Mouse (Mus musculus): ENCODE results near the gene Ripor2. TPM values are rescaled to one million over a fixed set of nuclear protein-coding genes. Genes with fewer than 3 reads are reported as not detected.

Ripor2 gene
- polyA plus RNA-seq (2015; fragmentation: Nextera tagmentation; extraction: Ambion mirVana) = 5.9 and 7.1 TPM in 2 replicates

DNA sequence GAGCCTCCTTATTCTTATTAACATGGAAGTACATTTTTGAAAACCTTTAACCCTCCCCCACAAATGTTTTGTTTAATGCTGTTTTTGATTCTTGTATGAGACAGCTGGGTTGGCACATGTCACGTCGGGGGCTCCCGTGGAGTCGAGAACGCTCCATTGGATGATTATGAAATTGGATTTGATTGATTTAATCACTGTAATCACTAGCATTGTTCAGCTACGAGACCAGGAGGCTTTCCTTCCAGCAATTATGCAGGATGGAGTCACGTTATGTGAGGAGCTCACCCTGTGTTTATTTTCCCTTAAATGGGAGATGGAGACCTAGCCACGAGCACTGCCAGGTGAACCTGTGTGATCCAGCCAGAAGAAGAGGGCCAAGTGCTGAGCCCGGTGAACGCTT is at the start of gene Ripor2:
TSS of gene Ripor2 (plus strand) at position 357 of the 400 bp plus-strand sequence.
- no peak within 1 kb of the TSS for H3K4me2 ChIP-seq
- H3K4me3 ChIP-seq = no peak within 1 kb of the TSS
- H3K27ac ChIP-seq = no peak within 1 kb of the TSS
- H3K27me3 ChIP-seq = no peaks in the 10 kb centered on the region
- no peaks in the 10 kb centered on the region for H3K36me3 ChIP-seq
- WGBS = 54% methylated on average over 10 of the region's 10 CpGs
- ATAC-seq (ENCODE audit: insufficient number of reproducible peaks, insufficient read depth, low FRiP score, low TSS enrichment, low read depth) = no peak
- peaks cover 2% of the 10 kb centered on the region for H3K4me1 ChIP-seq
- no peak within 1 kb of the TSS for H3K9ac ChIP-seq
- no peaks in the 10 kb centered on the region for H3K9me3 ChIP-seq

DNA sequence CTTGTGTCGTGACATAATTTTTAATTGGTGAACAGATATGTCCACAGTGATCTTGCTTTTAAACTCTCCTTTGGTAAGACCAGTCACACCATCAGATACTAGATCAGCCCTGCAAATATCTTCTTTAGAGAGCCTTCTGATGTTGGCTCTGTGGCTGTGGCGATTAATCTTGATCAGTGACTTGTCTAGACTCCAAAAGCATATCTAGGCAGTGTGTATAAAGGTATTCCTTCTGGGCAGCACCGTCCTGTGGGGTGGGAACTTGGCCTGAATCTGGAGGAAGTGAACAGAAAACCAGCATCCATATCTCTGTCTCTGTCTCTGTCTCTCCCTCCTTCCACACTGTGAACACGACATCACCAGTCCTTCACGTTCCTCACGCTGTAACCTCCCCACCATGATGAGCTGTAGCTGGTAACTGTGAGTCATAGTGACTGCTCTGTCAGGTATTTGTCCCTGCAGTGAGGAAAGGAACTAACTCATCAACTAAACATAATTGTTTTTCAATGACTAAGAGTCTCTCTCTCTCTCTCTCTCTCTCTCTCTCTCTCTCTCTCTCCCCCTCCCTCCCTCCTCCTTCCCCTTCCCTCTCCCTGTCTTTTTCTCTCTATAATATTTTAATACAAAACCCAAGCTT is 45.3 kb upstream of the Ripor2 start:
- H3K4me1 ChIP-seq = no peaks in the 10 kb centered on the region
- no peaks in the 10 kb centered on the region for H3K9me3 ChIP-seq
- no peak overlapping the region for H3K4me3 ChIP-seq
- H3K4me2 ChIP-seq = no peak overlapping the region
- no peak overlapping the region for H3K27ac ChIP-seq
- WGBS = 87% methylated on average over 6 of the region's 6 CpGs
- H3K9ac ChIP-seq = no peak overlapping the region
- no peaks in the 10 kb centered on the region; the same call in 1 of the 2 replicates for H3K27me3 ChIP-seq
- no peak for ATAC-seq (ENCODE audit: insufficient number of reproducible peaks, insufficient read depth, low FRiP score, low TSS enrichment, low read depth)
- no peaks in the 10 kb centered on the region for H3K36me3 ChIP-seq

DNA sequence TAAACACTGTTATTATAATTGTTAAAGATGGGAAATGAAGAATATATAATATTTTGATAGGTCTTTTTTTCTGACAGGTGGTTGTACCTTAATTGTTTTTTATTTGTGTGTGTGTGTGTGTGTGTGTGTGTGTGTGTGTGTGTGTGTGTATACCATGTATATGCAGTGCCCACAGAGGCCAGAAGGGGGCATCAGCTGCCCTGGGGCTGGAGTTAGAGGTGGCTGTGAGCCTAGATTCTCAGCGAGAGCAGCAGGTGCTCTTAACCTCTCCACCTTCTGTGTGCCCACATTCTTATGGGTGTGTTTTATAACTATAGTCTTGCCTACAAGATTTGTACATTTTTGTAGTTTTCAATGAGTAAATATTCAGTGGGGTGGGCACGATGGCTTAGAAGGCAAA is 44.0 kb upstream of the Ripor2 start:
- no peaks in the 10 kb centered on the region for H3K36me3 ChIP-seq
- no peak overlapping the region for H3K27ac ChIP-seq
- no peak overlapping the region for H3K4me2 ChIP-seq
- 85% methylated on average over 2 of the region's 2 CpGs for WGBS
- no peaks in the 10 kb centered on the region; the same call in 1 of the 2 replicates for H3K27me3 ChIP-seq
- no peaks in the 10 kb centered on the region for H3K9me3 ChIP-seq
- no peak overlapping the region for H3K4me3 ChIP-seq
- no peaks in the 10 kb centered on the region for H3K4me1 ChIP-seq
- ATAC-seq (ENCODE audit: insufficient number of reproducible peaks, insufficient read depth, low FRiP score, low TSS enrichment, low read depth) = no peak
- H3K9ac ChIP-seq = no peak overlapping the region

DNA sequence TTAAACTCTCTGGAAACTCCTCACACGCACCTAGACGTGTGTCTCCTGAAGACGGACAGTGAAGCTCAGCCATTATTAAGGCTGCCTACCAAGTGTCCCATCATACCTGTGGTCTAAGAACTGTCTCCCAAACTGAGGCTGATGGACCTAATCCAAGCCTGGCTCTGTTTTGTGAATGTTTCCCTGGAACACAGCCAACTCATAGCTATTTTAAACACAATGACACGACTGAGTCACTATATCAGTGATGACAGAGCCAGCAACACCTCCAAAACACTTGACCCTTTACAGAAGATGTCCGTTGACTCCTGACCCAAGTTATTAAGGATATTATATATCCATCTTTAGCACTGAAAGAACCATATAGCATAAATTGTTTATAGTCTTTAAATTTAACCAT is 43.0 kb upstream of the Ripor2 start:
- Histone ChIP-seq H3K27me3 (no peaks in the 10 kb centered on the region; the same call in 1 of the 2 replicates), H3K9me3 (no peaks in the 10 kb centered on the region), H3K4me1 (no peaks in the 10 kb centered on the region), H3K27ac (no peak overlapping the region), H3K4me3 (no peak overlapping the region), H3K4me2 (no peak overlapping the region), H3K9ac (no peak overlapping the region), H3K36me3 (no peaks in the 10 kb centered on the region)
- WGBS = 75% methylated on average over 5 of the region's 5 CpGs
- no peak for ATAC-seq (ENCODE audit: insufficient number of reproducible peaks, insufficient read depth, low FRiP score, low TSS enrichment, low read depth)

DNA sequence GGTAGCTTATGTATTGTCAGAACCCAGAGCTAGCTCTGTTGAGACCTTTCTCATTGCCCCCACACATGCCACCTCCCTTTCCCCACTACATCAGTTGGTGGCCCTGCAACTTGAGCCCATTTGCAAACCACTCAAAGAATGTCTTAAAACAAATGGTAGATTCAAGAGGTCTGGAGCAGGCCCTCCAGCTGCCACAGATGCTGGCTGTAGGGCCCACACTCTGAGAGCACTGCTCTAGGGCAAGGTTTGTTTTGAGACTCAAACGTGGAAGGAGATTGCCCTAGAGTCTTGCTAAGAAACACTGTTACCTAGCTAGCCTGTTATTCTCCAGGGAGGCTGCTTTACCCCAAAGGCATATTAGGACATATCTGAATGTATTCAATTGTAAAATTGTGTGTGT is 36.3 kb upstream of the Ripor2 start:
- Histone ChIP-seq H3K9me3 (no peaks in the 10 kb centered on the region), H3K36me3 (no peaks in the 10 kb centered on the region), H3K9ac (no peak overlapping the region), H3K4me2 (no peak overlapping the region), H3K4me1 (no peaks in the 10 kb centered on the region), H3K27me3 (no peaks in the 10 kb centered on the region), H3K27ac (no peak overlapping the region), H3K4me3 (no peak overlapping the region)
- ATAC-seq (ENCODE audit: insufficient number of reproducible peaks, insufficient read depth, low FRiP score, low TSS enrichment, low read depth) = no peak
- 22% methylated on average over 1 of the region's 1 CpGs for WGBS

DNA sequence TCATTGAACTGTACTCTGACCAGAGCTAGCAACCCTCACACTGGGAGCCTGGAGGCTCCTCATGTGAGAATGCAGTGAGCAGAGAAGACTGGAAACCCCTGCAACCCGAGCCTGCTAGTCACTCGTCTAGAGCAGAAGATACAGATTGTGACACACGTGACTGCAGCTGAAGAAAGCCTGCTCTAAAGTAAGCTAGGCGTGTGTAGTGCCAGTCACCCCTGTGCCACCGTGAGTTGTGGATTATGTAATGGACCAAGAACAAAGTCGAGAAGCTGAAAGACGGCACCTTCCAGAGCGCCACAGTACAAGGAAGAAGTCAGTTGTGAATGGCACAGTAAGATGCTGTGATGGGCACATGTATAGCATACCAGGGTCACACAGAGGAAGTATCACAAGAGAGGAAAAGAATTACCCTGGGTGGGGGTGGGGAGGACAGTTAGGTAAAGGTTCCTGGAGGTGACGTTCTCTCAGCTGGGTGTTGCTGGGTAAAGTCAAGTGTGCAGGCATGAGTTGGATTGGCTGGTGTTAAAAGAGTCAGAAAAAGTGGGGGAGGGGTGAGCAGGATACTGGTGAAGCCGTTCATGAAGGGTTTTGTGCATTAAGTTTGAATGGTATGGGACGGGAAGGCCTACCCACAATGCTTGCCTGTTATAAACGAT is 35.1 kb upstream of the Ripor2 start:
- 79% methylated on average over 12 of the region's 12 CpGs for WGBS
- H3K9me3 ChIP-seq = no peaks in the 10 kb centered on the region
- ATAC-seq (ENCODE audit: insufficient number of reproducible peaks, insufficient read depth, low FRiP score, low TSS enrichment, low read depth) = no peak
- no peak overlapping the region for H3K4me2 ChIP-seq
- no peak overlapping the region for H3K4me3 ChIP-seq
- H3K27me3 ChIP-seq = no peaks in the 10 kb centered on the region
- no peak overlapping the region for H3K9ac ChIP-seq
- H3K4me1 ChIP-seq = peaks cover 6% of the 10 kb centered on the region
- H3K27ac ChIP-seq = no peak overlapping the region
- no peaks in the 10 kb centered on the region for H3K36me3 ChIP-seq

DNA sequence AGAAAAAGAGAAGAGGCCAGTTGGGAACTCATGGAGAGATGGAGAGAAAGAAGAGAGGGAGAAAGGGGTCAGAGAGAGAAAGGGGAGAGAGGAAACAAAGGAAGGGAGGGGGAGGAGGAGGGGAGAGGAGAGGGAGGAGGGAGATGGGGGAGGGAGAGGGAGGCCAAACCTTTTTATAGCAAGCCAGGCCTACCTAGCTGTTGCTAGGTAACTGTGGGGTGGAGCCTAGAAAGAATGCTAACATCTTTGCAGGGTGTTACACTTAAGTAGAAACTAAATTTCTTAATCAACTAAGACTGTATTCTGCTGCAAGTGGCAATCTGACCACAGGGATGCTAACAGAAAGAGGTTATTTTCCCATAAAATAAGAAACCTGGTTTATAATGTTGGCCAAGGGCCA is 33.1 kb upstream of the Ripor2 start:
- H3K9ac ChIP-seq = no peak overlapping the region
- H3K4me1 ChIP-seq = peaks cover 9% of the 10 kb centered on the region
- ATAC-seq (ENCODE audit: insufficient number of reproducible peaks, insufficient read depth, low FRiP score, low TSS enrichment, low read depth) = no peak
- no peaks in the 10 kb centered on the region for H3K27me3 ChIP-seq
- no peaks in the 10 kb centered on the region for H3K9me3 ChIP-seq
- H3K4me3 ChIP-seq = no peak overlapping the region
- H3K36me3 ChIP-seq = no peaks in the 10 kb centered on the region
- no peak overlapping the region for H3K27ac ChIP-seq
- no peak overlapping the region for H3K4me2 ChIP-seq

DNA sequence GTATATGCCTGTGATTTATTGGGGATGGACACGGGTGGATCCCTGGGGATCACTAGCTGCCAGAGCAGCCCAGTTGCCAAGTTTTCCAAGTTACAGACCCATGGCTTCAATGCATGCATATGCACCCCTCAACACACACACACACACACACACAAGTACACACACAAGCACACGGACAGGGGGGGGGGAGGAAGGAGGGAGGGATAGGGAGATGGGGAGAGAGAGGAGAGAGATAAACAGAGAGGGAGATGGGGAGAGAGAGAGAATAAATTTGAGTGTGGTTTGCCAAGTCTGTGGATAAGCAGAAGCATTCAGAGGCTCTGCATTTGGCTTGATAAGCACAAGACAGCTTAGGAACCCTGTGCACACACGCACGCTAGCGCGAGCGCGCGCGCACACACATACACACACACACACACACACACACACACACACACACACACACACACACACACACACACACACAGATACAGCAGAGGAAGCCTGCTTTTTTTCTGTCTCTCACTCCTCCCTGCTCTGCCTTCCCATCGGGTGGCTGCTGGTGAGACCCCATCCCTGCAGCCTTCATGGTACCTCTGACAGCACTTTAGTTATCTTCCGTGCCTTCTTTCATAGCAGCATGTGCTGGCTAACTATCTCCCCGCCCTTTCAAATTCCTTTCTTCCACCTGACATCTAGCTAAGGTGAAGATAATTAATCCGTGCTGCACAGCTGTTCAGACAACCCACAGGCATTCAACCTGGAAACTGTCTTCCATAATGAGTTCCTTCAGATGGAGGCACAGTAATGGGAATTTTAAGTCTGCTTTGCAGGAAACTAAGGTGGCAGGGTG is 30.7 kb upstream of the Ripor2 start:
- Histone ChIP-seq H3K36me3 (no peaks in the 10 kb centered on the region), H3K9me3 (no peaks in the 10 kb centered on the region), H3K4me1 (peaks cover 9% of the 10 kb centered on the region), H3K9ac (no peak overlapping the region), H3K4me3 (no peak overlapping the region), H3K27ac (no peak overlapping the region), H3K27me3 (no peaks in the 10 kb centered on the region), H3K4me2 (no peak overlapping the region)
- 55% methylated on average over 10 of the region's 14 CpGs for WGBS
- no peak for ATAC-seq (ENCODE audit: insufficient number of reproducible peaks, insufficient read depth, low FRiP score, low TSS enrichment, low read depth)

DNA sequence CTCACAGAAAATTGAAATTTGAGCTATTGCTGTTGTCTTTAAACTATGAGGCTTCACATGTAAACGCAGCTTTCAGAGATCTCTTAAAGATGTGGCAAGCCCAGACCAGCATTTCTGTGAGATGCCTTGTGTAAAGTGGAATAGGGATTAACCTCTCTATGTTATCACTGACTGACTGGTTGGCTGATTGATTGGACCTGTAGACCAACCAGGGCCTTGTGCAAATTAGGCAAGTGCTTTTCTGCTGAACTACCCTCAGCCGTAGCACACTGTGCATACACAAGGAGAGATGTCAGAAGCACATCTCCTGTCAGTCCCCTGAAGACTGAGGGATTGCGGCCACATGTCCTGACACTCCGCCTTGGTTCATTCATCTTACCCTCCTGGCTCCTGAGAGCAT is 29.9 kb upstream of the Ripor2 start:
- H3K27ac ChIP-seq = no peak overlapping the region
- H3K27me3 ChIP-seq = no peaks in the 10 kb centered on the region
- WGBS = 50% methylated on average over 4 of the region's 4 CpGs
- no peak overlapping the region for H3K4me2 ChIP-seq
- no peaks in the 10 kb centered on the region for H3K36me3 ChIP-seq
- no peak for ATAC-seq (ENCODE audit: insufficient number of reproducible peaks, insufficient read depth, low FRiP score, low TSS enrichment, low read depth)
- peaks cover 9% of the 10 kb centered on the region for H3K4me1 ChIP-seq
- no peak overlapping the region for H3K4me3 ChIP-seq
- H3K9ac ChIP-seq = no peak overlapping the region
- no peaks in the 10 kb centered on the region for H3K9me3 ChIP-seq

DNA sequence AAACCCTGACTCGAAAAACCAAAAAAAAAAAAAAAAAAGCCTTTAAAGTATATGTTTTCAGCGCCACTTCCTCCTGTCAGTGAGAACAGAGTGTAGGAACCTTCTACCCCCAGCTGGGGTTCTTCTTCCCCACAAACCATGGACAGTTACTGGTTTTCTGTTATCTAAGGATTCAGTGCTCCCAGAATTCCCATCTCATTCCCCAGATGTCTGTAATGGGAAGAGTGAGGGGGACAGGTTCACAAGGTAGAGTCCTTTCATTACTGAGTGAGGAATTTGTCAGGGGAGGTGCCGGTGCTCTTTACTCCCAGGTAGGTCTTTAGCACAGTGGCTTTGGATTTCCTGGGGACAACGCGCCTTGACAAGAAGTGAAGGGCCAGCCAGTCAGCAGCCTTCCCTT is 20.6 kb upstream of the Ripor2 start:
- Histone ChIP-seq H3K4me3 (no peak overlapping the region), H3K9ac (no peak overlapping the region), H3K4me2 (no peak overlapping the region), H3K9me3 (no peaks in the 10 kb centered on the region), H3K27me3 (no peaks in the 10 kb centered on the region), H3K4me1 (peaks cover 19% of the 10 kb centered on the region), H3K36me3 (no peaks in the 10 kb centered on the region), H3K27ac (no peak overlapping the region)
- WGBS = 93% methylated on average over 5 of the region's 5 CpGs
- ATAC-seq (ENCODE audit: insufficient number of reproducible peaks, insufficient read depth, low FRiP score, low TSS enrichment, low read depth) = no peak

DNA sequence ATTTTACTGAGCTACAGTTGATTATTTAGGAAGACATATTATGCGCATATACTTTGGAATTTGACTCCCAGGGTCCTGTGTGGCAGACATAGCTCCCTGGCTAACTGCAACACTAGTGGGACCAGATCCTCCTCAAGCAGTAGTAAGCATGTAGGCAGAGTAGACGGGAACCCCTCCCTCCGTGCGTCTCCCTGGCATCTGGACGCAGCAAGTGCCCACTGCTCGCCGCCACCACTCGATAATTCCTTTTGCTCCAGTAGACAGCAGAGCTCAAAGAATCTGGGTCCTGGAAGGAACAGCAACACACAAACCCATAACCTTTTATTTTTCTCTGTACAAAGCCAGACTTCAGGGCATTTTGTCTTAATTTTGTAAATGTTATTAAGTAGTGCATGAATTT is 17.3 kb upstream of the Ripor2 start:
- Histone ChIP-seq H3K4me3 (no peak overlapping the region), H3K4me2 (no peak overlapping the region), H3K9me3 (no peaks in the 10 kb centered on the region), H3K9ac (no peak overlapping the region), H3K27ac (peak overlapping the region; percentile 80), H3K27me3 (no peaks in the 10 kb centered on the region), H3K4me1 (peaks cover 19% of the 10 kb centered on the region), H3K36me3 (no peaks in the 10 kb centered on the region)
- WGBS = 69% methylated on average over 8 of the region's 8 CpGs
- no peak for ATAC-seq (ENCODE audit: insufficient number of reproducible peaks, insufficient read depth, low FRiP score, low TSS enrichment, low read depth)

All from embryonic facial prominence, embryonic 13.5 days (tissue).